In genomic region chr9:107479593-107479992, GRCm38 (mm10) we compare ENCODE assay signal across 8 mouse cellular contexts. TPM values are rescaled to one million over a fixed set of nuclear protein-coding genes. Genes with fewer than 3 reads are reported as not detected.
A peak's percentile ranks its signal among the peaks of the same experiment; 100 is the strongest.
DNase-seq lines count a peak whose midpoint lies in the region; ATAC-seq and TF ChIP-seq lines count a peak whose summit lies in the region.

No protein-coding gene starts in this region.

- ATAC-seq in heart, embryonic 12.5 days (ENCODE audit: insufficient number of reproducible peaks, low FRiP score) = no peak
- ATAC-seq in forebrain, embryonic 16.5 days = no peak

- TF ChIP-seq CTCF in heart, adult 2 months (IDR thresholded peaks at IDR 0.05) = no peak

- H3K27ac ChIP-seq in heart, embryonic 12.5 days (ENCODE audit: poor library complexity, severe bottlenecking) = no peak overlapping the region
- no peak overlapping the region for H3K27ac ChIP-seq in heart, adult 2 months
- H3K27ac ChIP-seq in forebrain, embryonic 16.5 days (ENCODE audit: low read length) = peak overlapping the region; percentile 61
- H3K27ac ChIP-seq in midbrain, embryonic 10.5 days (replicated peaks) = peak overlapping the region; percentile 74

- intact Hi-C loops in heart, adult 2 months (cut with DNase I) = no loop called here
- intact Hi-C loops in gastrocnemius, postnatal 14 days (cut with DNase I; ENCODE audit: low total_unique reads) = no loop called here

- WGBS in heart, embryonic 12.5 days = 12% methylated on average over 14 of the region's 14 CpGs
- 36% methylated on average over 14 of the region's 14 CpGs for WGBS in heart, adult 2 months
- WGBS in forebrain, embryonic 16.5 days = 7% methylated on average over 14 of the region's 14 CpGs
- 6% methylated on average over 14 of the region's 14 CpGs for WGBS in midbrain, embryonic 10.5 days

- TF ChIP-seq POLR2A in heart, adult 2 months (IDR thresholded peaks at IDR 0.05; ENCODE audit: insufficient read depth, low read depth, low read length) = no peak

- H3K4me3 ChIP-seq in heart, embryonic 12.5 days = peak overlapping the region; percentile 24
- no peak overlapping the region for H3K4me3 ChIP-seq in heart, adult 2 months
- peak overlapping the region; percentile 11 for H3K4me3 ChIP-seq in forebrain, embryonic 16.5 days (replicated peaks; ENCODE audit: low read length)
- peak overlapping the region; percentile 38 for H3K4me3 ChIP-seq in midbrain, embryonic 10.5 days

- TF ChIP-seq EP300 in heart, adult 2 months (IDR thresholded peaks at IDR 0.05; ENCODE audit: insufficient read depth, low read depth, low read length) = no peak

- DNase-seq in heart, adult 2 months = no peak
- peak; percentile 61 for DNase-seq in ES-CJ7 (ENCODE audit: low read depth, low spot score)
- DNase-seq in midbrain, embryonic 10.5 days (ENCODE audit: low spot score) = peak; percentile 57
- no peak for DNase-seq in urinary bladder, postnatal 14 days (ENCODE audit: low spot score)
- no peak for DNase-seq in gastrocnemius, postnatal 14 days
- no peak for DNase-seq in T-cell, adult 2 months (ENCODE audit: low spot score)

- H3K9me3 ChIP-seq in heart, embryonic 12.5 days (replicated peaks) = no peaks in the 10 kb centered on the region
- no peaks in the 10 kb centered on the region for H3K9me3 ChIP-seq in forebrain, embryonic 16.5 days (ENCODE audit: control insufficient read depth, low read length)
- no peaks in the 10 kb centered on the region for H3K9me3 ChIP-seq in midbrain, embryonic 10.5 days (replicated peaks)

- H3K9ac ChIP-seq in heart, embryonic 12.5 days = peak overlapping the region; percentile 16; the same call in 1 of the 2 replicates
- H3K9ac ChIP-seq in heart, adult 2 months (ENCODE audit: low read depth, low read length) = no peak overlapping the region
- peak overlapping the region; percentile 18; the same call in 1 of the 2 replicates for H3K9ac ChIP-seq in forebrain, embryonic 16.5 days (replicated peaks; ENCODE audit: low read depth, low read length)

- H3K27me3 ChIP-seq in heart, embryonic 12.5 days (replicated peaks) = peaks cover 18% of the 10 kb centered on the region; the same call in 1 of the 2 replicates
- no peaks in the 10 kb centered on the region for H3K27me3 ChIP-seq in heart, adult 2 months (ENCODE audit: control insufficient read depth, insufficient read depth, low read length)
- H3K27me3 ChIP-seq in forebrain, embryonic 16.5 days (replicated peaks; ENCODE audit: control insufficient read depth, insufficient read depth, low read length) = 0 out of 2 replicates have a peak, but pooled peaks cover 3% of the 10 kb centered on the region
- H3K27me3 ChIP-seq in midbrain, embryonic 10.5 days (ENCODE audit: low read depth, poor library complexity, severe bottlenecking) = peaks cover 40% of the 10 kb centered on the region

- H3K4me2 ChIP-seq in heart, embryonic 12.5 days = peak overlapping the region; percentile 49
- H3K4me2 ChIP-seq in forebrain, embryonic 16.5 days (ENCODE audit: low read length) = peak overlapping the region; percentile 36

- peaks cover 20% of the 10 kb centered on the region for H3K4me1 ChIP-seq in heart, embryonic 12.5 days (replicated peaks)
- no peaks in the 10 kb centered on the region for H3K4me1 ChIP-seq in heart, adult 2 months (ENCODE audit: control insufficient read depth, insufficient read depth, low read length)
- peaks cover 37% of the 10 kb centered on the region for H3K4me1 ChIP-seq in forebrain, embryonic 16.5 days (replicated peaks; ENCODE audit: control insufficient read depth, insufficient read depth, low read length)
- peaks cover 42% of the 10 kb centered on the region for H3K4me1 ChIP-seq in midbrain, embryonic 10.5 days

- H3K79me2 ChIP-seq in heart, adult 2 months (replicated peaks; ENCODE audit: control insufficient read depth, insufficient read depth, low read length) = no peaks in the 10 kb centered on the region

- no peaks in the 10 kb centered on the region for H3K36me3 ChIP-seq in heart, embryonic 12.5 days
- H3K36me3 ChIP-seq in heart, adult 2 months (ENCODE audit: control insufficient read depth, insufficient read depth, low read length) = no peaks in the 10 kb centered on the region
- H3K36me3 ChIP-seq in forebrain, embryonic 16.5 days (ENCODE audit: control insufficient read depth, insufficient read depth) = no peaks in the 10 kb centered on the region
- H3K36me3 ChIP-seq in midbrain, embryonic 10.5 days = no peaks in the 10 kb centered on the region

RNA-seq across cellular contexts. Expression of gene Tmem115, which starts 54.2 kb away (rescaled TPM):
- polyA plus RNA-seq in heart, embryonic 12.5 days (2016; fragmentation: Nextera tagmentation; extraction: Ambion mirVana) = 37.5 and 41.2 TPM in 2 replicates
- total RNA-seq in heart, adult 2 months (2021) = 10 to 100 TPM; 20.3 to 22.9 TPM
- polyA plus RNA-seq in heart, adult 2 months (2012; rRNA removed) = 25.9 and 28.3 TPM in 2 replicates
- 41.9 and 44.5 TPM in 2 replicates for polyA plus RNA-seq in forebrain, embryonic 16.5 days (2015; fragmentation: Nextera tagmentation; extraction: Ambion mirVana)
- polyA plus RNA-seq in midbrain, embryonic 10.5 days (2016; fragmentation: Nextera tagmentation; extraction: Ambion mirVana) = 38.6 and 39.5 TPM in 2 replicates
- total RNA-seq in gastrocnemius, postnatal 14 days (2021) = 10 to 100 TPM; 18.4 to 19.9 TPM

Comparison
In these comparisons a context has a peak if more than half of its experiments do, and no peak if none do; other contexts are left out.
1. H3K27ac ChIP-seq: peak in forebrain, embryonic 16.5 days (single experiment) and midbrain, embryonic 10.5 days (single experiment); none in heart, embryonic 12.5 days (single experiment) and heart, adult 2 months (single experiment).
2. DNase-seq: peak in ES-CJ7 (single experiment) and midbrain, embryonic 10.5 days (single experiment); none in heart, adult 2 months (0 of 2), urinary bladder, postnatal 14 days (single experiment), gastrocnemius, postnatal 14 days (single experiment) and T-cell, adult 2 months (single experiment).